Mouse (Mus musculus) liver, embryonic 14.5 days (tissue): Measurements from ENCODE around the gene Nans.

Experiments
- CTCF ChIP-seq: IDR thresholded peaks from 2 replicates; pipeline ENCODE4 v1.5.1; 2016; ENCODE audit warnings: antibody characterized with exemption, low read depth, control low read depth
- EP300 ChIP-seq: IDR thresholded peaks from 2 replicates; pipeline ENCODE4 v1.6.1; 2016; ENCODE audit warnings: antibody characterized with exemption, low read depth

DNA sequence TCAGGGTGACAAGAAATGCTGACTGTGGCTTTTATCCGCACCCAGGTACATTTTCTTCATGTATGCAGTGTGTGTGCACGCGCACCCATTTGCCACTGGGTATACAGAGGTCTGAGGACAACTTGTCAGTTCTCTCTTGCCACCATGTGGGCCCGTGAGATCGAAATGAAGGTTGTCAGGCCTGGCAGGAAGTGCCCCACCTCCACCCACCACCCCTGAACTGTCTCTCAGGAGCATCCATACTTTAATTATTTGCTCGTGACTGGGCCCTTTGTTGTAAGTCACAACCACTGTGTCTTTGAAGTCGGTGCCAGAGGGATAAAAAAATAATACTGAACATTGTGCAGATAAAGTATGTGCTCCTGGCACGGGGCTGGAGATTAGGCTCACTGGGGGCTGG lies 61.4 kb downstream of the Nans start:
- TF ChIP-seq EP300 (no peak), CTCF (no peak)
